In genomic region chr4:149870412-149870811, GRCm38 (mm10) we compare ENCODE assay signal across 15 mouse cellular contexts.
DNase-seq lines count a peak whose midpoint lies in the region; ATAC-seq and TF ChIP-seq lines count a peak whose summit lies in the region.
"Had no signal": no experiment of that assay in that cellular context is flagged by ENCODE, and none has a peak within 500 bp of the region (broad histone marks: within the 10 kb centered on the region; RNA-seq: fewer than 3 reads in every experiment).

No protein-coding gene starts in this region.

- H3K27me3 ChIP-seq in kidney, adult 2 months (replicated peaks; ENCODE audit: control insufficient read depth, insufficient read depth, low read length) = no peaks in the 10 kb centered on the region
- H3K27me3 ChIP-seq in kidney, embryonic 15.5 days = no peaks in the 10 kb centered on the region
- no peaks in the 10 kb centered on the region for H3K27me3 ChIP-seq in midbrain, postnatal 0 days (ENCODE audit: insufficient read depth, low read length)
- no peaks in the 10 kb centered on the region for H3K27me3 ChIP-seq in midbrain, embryonic 10.5 days (ENCODE audit: low read depth, poor library complexity, severe bottlenecking)
- no peaks in the 10 kb centered on the region for H3K27me3 ChIP-seq in splenic B cell, adult 2 months (ENCODE audit: control insufficient read depth, insufficient read depth, low read length, poor library complexity, severe bottlenecking)
- H3K27me3 ChIP-seq: midbrain, embryonic 12.5 days; neural tube, embryonic 12.5 days; stomach, embryonic 15.5 days had no signal

- no peaks in the 10 kb centered on the region for H3K36me3 ChIP-seq in kidney, adult 2 months (ENCODE audit: control insufficient read depth, insufficient read depth, low read length)
- H3K36me3 ChIP-seq in kidney, embryonic 15.5 days = no peaks in the 10 kb centered on the region
- H3K36me3 ChIP-seq in midbrain, postnatal 0 days (ENCODE audit: insufficient read depth, low read length) = no peaks in the 10 kb centered on the region
- no peaks in the 10 kb centered on the region for H3K36me3 ChIP-seq in midbrain, embryonic 10.5 days
- no peaks in the 10 kb centered on the region for H3K36me3 ChIP-seq in splenic B cell, adult 2 months (ENCODE audit: control insufficient read depth, insufficient read depth, low read length, poor library complexity, severe bottlenecking)
- H3K36me3 ChIP-seq: G1E; hindbrain, embryonic 10.5 days; midbrain, embryonic 12.5 days; neural tube, embryonic 12.5 days; stomach, embryonic 15.5 days had no signal

- no peak overlapping the region for H3K27ac ChIP-seq in kidney, adult 2 months (ENCODE audit: insufficient read depth, low read depth, low read length)
- no peak overlapping the region for H3K27ac ChIP-seq in kidney, embryonic 15.5 days
- H3K27ac ChIP-seq in midbrain, postnatal 0 days (ENCODE audit: low read depth, low read length) = no peak overlapping the region
- H3K27ac ChIP-seq in midbrain, embryonic 10.5 days (replicated peaks) = no peak overlapping the region
- no peak overlapping the region for H3K27ac ChIP-seq in bone marrow, adult 2 months (ENCODE audit: control insufficient read depth, insufficient read depth, low read depth, low read length, poor library complexity)
- H3K27ac ChIP-seq: hindbrain, embryonic 10.5 days; midbrain, embryonic 12.5 days; neural tube, embryonic 12.5 days; stomach, embryonic 15.5 days had no signal

- H3K9me3 ChIP-seq in kidney, embryonic 15.5 days (replicated peaks) = no peaks in the 10 kb centered on the region
- no peaks in the 10 kb centered on the region for H3K9me3 ChIP-seq in midbrain, postnatal 0 days (ENCODE audit: low read length)
- no peaks in the 10 kb centered on the region for H3K9me3 ChIP-seq in midbrain, embryonic 10.5 days (replicated peaks)
- H3K9me3 ChIP-seq: G1E; midbrain, embryonic 12.5 days; stomach, embryonic 15.5 days had no signal

- TF ChIP-seq POLR2A in kidney, adult 2 months (IDR thresholded peaks at IDR 0.05; ENCODE audit: low read depth, low read length) = no peak
- TF ChIP-seq POLR2A in bone marrow, adult 2 months (IDR thresholded peaks at IDR 0.05; ENCODE audit: borderline replicate concordance, control insufficient read depth, low read depth, low read length) = no peak

- no peak for ATAC-seq in kidney, embryonic 15.5 days (replicated peaks; ENCODE audit: low FRiP score)
- no peak for ATAC-seq in midbrain, postnatal 0 days (ENCODE audit: low FRiP score)

- H3K4me1 ChIP-seq in kidney, adult 2 months (ENCODE audit: control insufficient read depth, insufficient read depth, low read length) = no peaks in the 10 kb centered on the region
- H3K4me1 ChIP-seq in kidney, embryonic 15.5 days = peaks cover 66% of the 10 kb centered on the region
- no peaks in the 10 kb centered on the region for H3K4me1 ChIP-seq in midbrain, postnatal 0 days (ENCODE audit: insufficient read depth, low read length)
- peaks cover 16% of the 10 kb centered on the region for H3K4me1 ChIP-seq in midbrain, embryonic 10.5 days
- no peaks in the 10 kb centered on the region for H3K4me1 ChIP-seq in bone marrow, adult 2 months (ENCODE audit: control insufficient read depth, insufficient read depth, low read length)
- H3K4me1 ChIP-seq: stomach, embryonic 15.5 days had no signal

- DNase-seq in kidney, adult 2 months = no peak
- no peak for DNase-seq in midbrain, postnatal 0 days (ENCODE audit: low spot score)
- DNase-seq in midbrain, embryonic 10.5 days (ENCODE audit: low spot score) = no peak
- peak; percentile 49 for DNase-seq in splenic B cell, adult 2 months (ENCODE audit: low read depth, low spot score)
- DNase-seq in spleen, postnatal 10 days (ENCODE audit: low spot score in 2 of 2) = no peak
- no peak for DNase-seq in cerebellum, postnatal 4 days (ENCODE audit: low spot score in 2 of 2)
- DNase-seq: right cerebral cortex, adult 18-20 months had no signal

- TF ChIP-seq CTCF in kidney, adult 2 months (conservative IDR thresholded peaks at IDR 0.05; ENCODE audit: insufficient read depth, insufficient read length, low read depth, low read length) = peak; percentile 37
- peak; percentile 42; the same call in 1 of the 2 replicates for TF ChIP-seq CTCF in midbrain, postnatal 0 days (IDR thresholded peaks at IDR 0.05)
- TF ChIP-seq CTCF in bone marrow, adult 2 months (IDR thresholded peaks at IDR 0.05; ENCODE audit: control insufficient read depth, insufficient read depth, low read length) = peak; percentile 22; the same call in 1 of the 2 replicates

- H3K4me3 ChIP-seq in kidney, adult 2 months (ENCODE audit: insufficient read depth, low read depth, low read length) = no peak overlapping the region
- no peak overlapping the region for H3K4me3 ChIP-seq in kidney, embryonic 15.5 days (replicated peaks)
- no peak overlapping the region for H3K4me3 ChIP-seq in midbrain, postnatal 0 days (ENCODE audit: low read depth, low read length)
- no peak overlapping the region for H3K4me3 ChIP-seq in midbrain, embryonic 10.5 days
- no peak overlapping the region for H3K4me3 ChIP-seq in bone marrow, adult 2 months (replicated peaks; ENCODE audit: control insufficient read depth, low read depth, low read length)
- H3K4me3 ChIP-seq: hindbrain, embryonic 10.5 days; midbrain, embryonic 12.5 days; neural tube, embryonic 12.5 days; stomach, embryonic 15.5 days had no signal

- no peak overlapping the region for H3K4me2 ChIP-seq in kidney, embryonic 15.5 days
- no peak overlapping the region for H3K4me2 ChIP-seq in midbrain, postnatal 0 days (ENCODE audit: low read depth, low read length, poor library complexity, severe bottlenecking)
- H3K4me2 ChIP-seq: heart, embryonic 11.5 days; midbrain, embryonic 12.5 days; neural tube, embryonic 12.5 days; stomach, embryonic 15.5 days had no signal

- H3K9ac ChIP-seq in kidney, embryonic 15.5 days = no peak overlapping the region
- H3K9ac ChIP-seq in midbrain, postnatal 0 days (replicated peaks; ENCODE audit: low read length, poor library complexity, severe bottlenecking) = no peak overlapping the region
- H3K9ac ChIP-seq: midbrain, embryonic 12.5 days; neural tube, embryonic 12.5 days; stomach, embryonic 15.5 days had no signal
